ENCODE assay signal across 22 mouse cellular contexts in the genomic region with DNA sequence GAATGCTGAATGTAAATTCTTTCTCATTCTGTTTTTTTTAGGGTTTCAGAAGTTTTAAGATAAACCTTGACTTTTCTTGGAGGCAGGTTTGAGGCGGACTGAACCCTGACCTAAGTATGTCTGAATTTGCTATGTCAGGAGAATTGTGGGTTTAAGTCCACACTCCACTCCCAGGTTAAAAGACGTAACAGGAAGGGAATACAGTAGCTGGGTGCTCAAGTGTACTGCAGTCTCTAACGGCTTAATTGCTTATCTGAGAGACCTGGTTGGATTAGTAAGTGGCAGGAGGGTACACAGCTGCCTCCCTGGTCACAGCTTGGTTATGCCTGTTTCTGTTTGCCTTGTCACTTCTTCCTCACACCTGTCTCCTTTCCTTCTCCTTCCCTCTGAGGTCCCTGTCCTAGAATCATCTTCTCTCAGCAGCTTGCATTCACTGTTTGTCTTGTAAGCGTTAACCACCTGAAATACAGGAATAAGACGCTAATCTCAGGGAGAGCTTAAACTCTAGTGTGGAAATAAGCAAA.
DNase-seq lines count a peak whose midpoint lies in the region; ATAC-seq and TF ChIP-seq lines count a peak whose summit lies in the region.
"Had no signal": no experiment of that assay in that cellular context is flagged by ENCODE, and none has a peak within 500 bp of the region (broad histone marks: within the 10 kb centered on the region; RNA-seq: fewer than 3 reads in every experiment).

No protein-coding gene starts in this region.

- DNase-seq in kidney, adult 2 months: peak; percentile 84
- no peak for DNase-seq in kidney, postnatal 10 days
- no peak for DNase-seq in hindbrain, embryonic 11.5 days (ENCODE audit: low spot score)
- DNase-seq in left cerebral cortex, adult 2 months (ENCODE audit: extremely low spot score in 1 of 2, low spot score in 2 of 2): no peak
- DNase-seq: adrenal gland, postnatal 14 days; cerebellum, adult 18-20 months; cerebellum, postnatal 36 days; gastrocnemius, adult 2 months; left cerebral cortex, postnatal 4 days; liver; lung, postnatal 14 days; retina, postnatal 1 day; thymus, postnatal 36 days had no signal

- H3K4me1 ChIP-seq in kidney, adult 2 months (ENCODE audit: control insufficient read depth, insufficient read depth, low read length): peaks cover 17% of the 10 kb centered on the region
- H3K4me1 ChIP-seq in intestine, embryonic 15.5 days (replicated peaks): no peaks in the 10 kb centered on the region
- 0 out of 2 replicates have a peak, but pooled peaks cover 3% of the 10 kb centered on the region for H3K4me1 ChIP-seq in kidney, embryonic 15.5 days
- no peaks in the 10 kb centered on the region for H3K4me1 ChIP-seq in stomach, embryonic 14.5 days (ENCODE audit: control insufficient read depth, insufficient read depth, low read length)
- H3K4me1 ChIP-seq in hindbrain, embryonic 11.5 days (replicated peaks; ENCODE audit: control insufficient read depth, insufficient read depth, low read length): no peaks in the 10 kb centered on the region
- H3K4me1 ChIP-seq: hindbrain, embryonic 12.5 days; midbrain, embryonic 10.5 days had no signal

- peak overlapping the region; percentile 90 for H3K27ac ChIP-seq in kidney, adult 2 months (ENCODE audit: insufficient read depth, low read depth, low read length)
- H3K27ac ChIP-seq in intestine, embryonic 15.5 days: peak overlapping the region; percentile 57
- H3K27ac ChIP-seq in kidney, embryonic 15.5 days: peak overlapping the region; percentile 34
- no peak overlapping the region; the same call in 1 of the 2 replicates for H3K27ac ChIP-seq in stomach, embryonic 14.5 days (ENCODE audit: low read length)
- no peak overlapping the region for H3K27ac ChIP-seq in hindbrain, embryonic 11.5 days (ENCODE audit: low read depth, low read length)
- no peak overlapping the region for H3K27ac ChIP-seq in left cerebral cortex, adult 2 months
- H3K27ac ChIP-seq: gastrocnemius, adult 2 months; heart, embryonic 10.5 days; hindbrain, embryonic 12.5 days; midbrain, embryonic 10.5 days had no signal

- WGBS in kidney, adult 2 months: 50% methylated on average over 5 of the region's 5 CpGs
- WGBS in intestine, embryonic 15.5 days: 54% methylated on average over 5 of the region's 5 CpGs
- 67% methylated on average over 5 of the region's 5 CpGs for WGBS in kidney, embryonic 15.5 days
- WGBS in stomach, embryonic 14.5 days: 53% methylated on average over 5 of the region's 5 CpGs
- whole genome bisulfite sequencing in hindbrain, embryonic 11.5 days: 84% methylated on average over 5 of the region's 5 CpGs

- no peak for TF ChIP-seq POLR2A in kidney, adult 2 months (IDR thresholded peaks at IDR 0.05; ENCODE audit: low read depth, low read length)

- peak overlapping the region; percentile 7; the same call in 1 of the 2 replicates for H3K4me2 ChIP-seq in intestine, embryonic 15.5 days (replicated peaks)
- H3K4me2 ChIP-seq in kidney, embryonic 15.5 days: no peak overlapping the region
- H3K4me2 ChIP-seq in stomach, embryonic 14.5 days (replicated peaks; ENCODE audit: low read depth, low read length): no peak overlapping the region
- H3K4me2 ChIP-seq in hindbrain, embryonic 11.5 days (replicated peaks; ENCODE audit: low read depth, low read length): no peak overlapping the region
- H3K4me2 ChIP-seq: hindbrain, embryonic 12.5 days had no signal

- H3K4me3 ChIP-seq in kidney, adult 2 months (ENCODE audit: insufficient read depth, low read depth, low read length): no peak overlapping the region
- H3K4me3 ChIP-seq in intestine, embryonic 15.5 days (replicated peaks): no peak overlapping the region
- H3K4me3 ChIP-seq in kidney, embryonic 15.5 days (replicated peaks): no peak overlapping the region
- no peak overlapping the region for H3K4me3 ChIP-seq in stomach, embryonic 14.5 days (ENCODE audit: low read depth, low read length)
- no peak overlapping the region for H3K4me3 ChIP-seq in hindbrain, embryonic 11.5 days (ENCODE audit: low read depth, low read length)
- H3K4me3 ChIP-seq in left cerebral cortex, adult 2 months: no peak overlapping the region
- H3K4me3 ChIP-seq: gastrocnemius, adult 2 months; heart, embryonic 10.5 days; hindbrain, embryonic 12.5 days; midbrain, embryonic 10.5 days had no signal

- intact Hi-C loops in left cerebral cortex, adult 2 months (cut with DNase I): no loop called here

- no peak for TF ChIP-seq CTCF in kidney, adult 2 months (conservative IDR thresholded peaks at IDR 0.05; ENCODE audit: insufficient read depth, insufficient read length, low read depth, low read length)
- TF ChIP-seq CTCF in left cerebral cortex, adult 2 months (IDR thresholded peaks at IDR 0.05): no peak

- no peak overlapping the region for H3K9ac ChIP-seq in intestine, embryonic 15.5 days
- no peak overlapping the region for H3K9ac ChIP-seq in kidney, embryonic 15.5 days
- H3K9ac ChIP-seq in stomach, embryonic 14.5 days (replicated peaks; ENCODE audit: low read depth, low read length): no peak overlapping the region
- no peak overlapping the region for H3K9ac ChIP-seq in hindbrain, embryonic 11.5 days (ENCODE audit: low read depth, low read length)
- H3K9ac ChIP-seq: hindbrain, embryonic 12.5 days had no signal

- no peaks in the 10 kb centered on the region for H3K36me3 ChIP-seq in kidney, adult 2 months (ENCODE audit: control insufficient read depth, insufficient read depth, low read length)
- H3K36me3 ChIP-seq in intestine, embryonic 15.5 days: no peaks in the 10 kb centered on the region
- H3K36me3 ChIP-seq in kidney, embryonic 15.5 days: no peaks in the 10 kb centered on the region
- no peaks in the 10 kb centered on the region for H3K36me3 ChIP-seq in stomach, embryonic 14.5 days (ENCODE audit: control insufficient read depth, insufficient read depth, low read length)
- H3K36me3 ChIP-seq in hindbrain, embryonic 11.5 days (ENCODE audit: control insufficient read depth, insufficient read depth, low read length): no peaks in the 10 kb centered on the region
- H3K36me3 ChIP-seq: heart, embryonic 10.5 days; hindbrain, embryonic 12.5 days; midbrain, embryonic 10.5 days had no signal

- ATAC-seq in intestine, embryonic 15.5 days: peak; percentile 77
- no peak for ATAC-seq in kidney, embryonic 15.5 days (replicated peaks; ENCODE audit: low FRiP score)
- 0 out of 2 replicates have a peak, but pooled peaks have one; percentile 23 for ATAC-seq in stomach, embryonic 14.5 days (ENCODE audit: insufficient number of reproducible peaks, insufficient read depth, low FRiP score, low read depth)
- ATAC-seq in hindbrain, embryonic 11.5 days (ENCODE audit: low FRiP score): no peak
- no peak for ATAC-seq in megakaryocyte progenitor cell, adult 5-6 weeks (replicated peaks; ENCODE audit: poor library complexity)
- ATAC-seq: activated CD4-positive, CD25-positive, alpha-beta regulatory T cell, adult 4 months had no signal

- no peaks in the 10 kb centered on the region for H3K27me3 ChIP-seq in kidney, adult 2 months (replicated peaks; ENCODE audit: control insufficient read depth, insufficient read depth, low read length)
- H3K27me3 ChIP-seq in intestine, embryonic 15.5 days (replicated peaks): no peaks in the 10 kb centered on the region
- H3K27me3 ChIP-seq in kidney, embryonic 15.5 days: no peaks in the 10 kb centered on the region
- H3K27me3 ChIP-seq in stomach, embryonic 14.5 days (ENCODE audit: control insufficient read depth, insufficient read depth, low read length): no peaks in the 10 kb centered on the region
- H3K27me3 ChIP-seq in hindbrain, embryonic 11.5 days (ENCODE audit: control insufficient read depth, insufficient read depth, low read length): no peaks in the 10 kb centered on the region
- H3K27me3 ChIP-seq: hindbrain, embryonic 12.5 days had no signal

- no peaks in the 10 kb centered on the region for H3K9me3 ChIP-seq in intestine, embryonic 15.5 days
- no peaks in the 10 kb centered on the region for H3K9me3 ChIP-seq in kidney, embryonic 15.5 days (replicated peaks)
- H3K9me3 ChIP-seq in stomach, embryonic 14.5 days (ENCODE audit: control insufficient read depth, low read depth, low read length): no peaks in the 10 kb centered on the region
- H3K9me3 ChIP-seq in hindbrain, embryonic 11.5 days (ENCODE audit: control insufficient read depth, low read length): no peaks in the 10 kb centered on the region
- H3K9me3 ChIP-seq: G1E; heart, embryonic 10.5 days; hindbrain, embryonic 12.5 days; midbrain, embryonic 10.5 days had no signal

Comparison
In these comparisons a context has a peak if more than half of its experiments do, and no peak if none do; other contexts are left out.
1. H3K27ac ChIP-seq: peak in kidney, adult 2 months (single experiment), intestine, embryonic 15.5 days (single experiment) and kidney, embryonic 15.5 days (single experiment); none in stomach, embryonic 14.5 days (single experiment), hindbrain, embryonic 11.5 days (single experiment) and left cerebral cortex, adult 2 months (single experiment).
2. ATAC-seq: peak in intestine, embryonic 15.5 days (single experiment) and stomach, embryonic 14.5 days (single experiment); none in kidney, embryonic 15.5 days (single experiment), hindbrain, embryonic 11.5 days (single experiment) and megakaryocyte progenitor cell, adult 5-6 weeks (single experiment).